Mouse (Mus musculus): ENCODE data around the gene Pabpn1. TPM values are rescaled to one million over a fixed set of nuclear protein-coding genes. Genes with fewer than 3 reads are reported as not detected.
"Not testable (repeated sequence)": the region's sequence is repeated elsewhere in the genome, so short reads cannot be mapped to it uniquely, and the experiment has no call there.

Gene Pabpn1
- polyA plus RNA-seq, 1 experiment from 2014 or later = 157 TPM

- Histone ChIP-seq H3K9me3 (replicated peaks) (no peaks in the 10 kb centered on the region), H3K4me1 (peaks cover 29% of the 10 kb centered on the region), H3K27ac (peak overlapping the region; percentile 37; the same call in 1 of the 2 replicates), H3K36me3 (no peaks in the 10 kb centered on the region), H3K27me3 (no peaks in the 10 kb centered on the region), H3K4me3 (replicated peaks) (no peak overlapping the region), H3K4me2 (no peak overlapping the region), H3K9ac (no peak overlapping the region)
- ATAC-seq (replicated peaks; ENCODE audit: low FRiP score) = no peak
- 73% methylated on average over 3 of the region's 3 CpGs for WGBS
Observed at GRCm38 (mm10) chr14:54940176-54940530, 47.9 kb downstream of the Pabpn1 start.

- Histone ChIP-seq H3K4me2 (no peak overlapping the region), H3K36me3 (no peaks in the 10 kb centered on the region), H3K27ac (no peak overlapping the region), H3K4me1 (peaks cover 30% of the 10 kb centered on the region), H3K4me3 (replicated peaks) (no peak overlapping the region), H3K9ac (no peak overlapping the region), H3K9me3 (replicated peaks) (no peaks in the 10 kb centered on the region), H3K27me3 (no peaks in the 10 kb centered on the region)
- ATAC-seq (replicated peaks; ENCODE audit: low FRiP score) = no peak
- 65% methylated on average over 13 of the region's 13 CpGs for WGBS
Observed at GRCm38 (mm10) chr14:54941024-54941978, 49.0 kb downstream of the Pabpn1 start.

- H3K4me2 ChIP-seq = no peak overlapping the region
- no peak overlapping the region for H3K9ac ChIP-seq
- H3K27me3 ChIP-seq = no peaks in the 10 kb centered on the region
- no peaks in the 10 kb centered on the region for H3K36me3 ChIP-seq
- 88% methylated on average over 8 of the region's 8 CpGs for WGBS
- no peaks in the 10 kb centered on the region for H3K9me3 ChIP-seq (replicated peaks)
- H3K4me3 ChIP-seq (replicated peaks) = no peak overlapping the region
- H3K27ac ChIP-seq = no peak overlapping the region
- ATAC-seq (replicated peaks; ENCODE audit: low FRiP score) = no peak
- H3K4me1 ChIP-seq = peaks cover 25% of the 10 kb centered on the region
Observed at GRCm38 (mm10) chr14:54942479-54942878, 50.2 kb downstream of the Pabpn1 start.

- no peak overlapping the region for H3K4me2 ChIP-seq
- H3K36me3 ChIP-seq = no peaks in the 10 kb centered on the region
- no peaks in the 10 kb centered on the region for H3K9me3 ChIP-seq (replicated peaks)
- WGBS = 93% methylated on average over 7 of the region's 7 CpGs
- no peak overlapping the region for H3K4me3 ChIP-seq (replicated peaks)
- H3K27ac ChIP-seq = no peak overlapping the region
- no peak for ATAC-seq (replicated peaks; ENCODE audit: low FRiP score)
- peaks cover 25% of the 10 kb centered on the region for H3K4me1 ChIP-seq
- no peak overlapping the region for H3K9ac ChIP-seq
- no peaks in the 10 kb centered on the region for H3K27me3 ChIP-seq
Observed at GRCm38 (mm10) chr14:54943971-54944370, 51.7 kb downstream of the Pabpn1 start.

GRCm38 (mm10) chr14:54944939-54945338 lies 52.6 kb downstream of the Pabpn1 start:
- 73% methylated on average over 2 of the region's 2 CpGs for WGBS
- no peak overlapping the region for H3K4me2 ChIP-seq
- H3K27ac ChIP-seq = no peak overlapping the region
- no peak overlapping the region for H3K9ac ChIP-seq
- peaks cover 20% of the 10 kb centered on the region for H3K4me1 ChIP-seq
- no peaks in the 10 kb centered on the region for H3K9me3 ChIP-seq (replicated peaks)
- ATAC-seq (replicated peaks; ENCODE audit: low FRiP score) = no peak
- no peak overlapping the region for H3K4me3 ChIP-seq (replicated peaks)
- no peaks in the 10 kb centered on the region for H3K27me3 ChIP-seq
- H3K36me3 ChIP-seq = no peaks in the 10 kb centered on the region

GRCm38 (mm10) chr14:54945975-54946704 lies 53.8 kb downstream of the Pabpn1 start:
- ATAC-seq (replicated peaks; ENCODE audit: low FRiP score) = 0 out of 2 replicates have a peak, but pooled peaks have one; percentile 42
- WGBS = 63% methylated on average over 19 of the region's 19 CpGs
- Histone ChIP-seq H3K9me3 (replicated peaks) (no peaks in the 10 kb centered on the region), H3K27ac (peak overlapping the region; percentile 41; the same call in 1 of the 2 replicates), H3K9ac (no peak overlapping the region), H3K4me1 (peaks cover 16% of the 10 kb centered on the region), H3K27me3 (no peaks in the 10 kb centered on the region), H3K4me3 (replicated peaks) (no peak overlapping the region), H3K4me2 (no peak overlapping the region), H3K36me3 (no peaks in the 10 kb centered on the region)

DNA sequence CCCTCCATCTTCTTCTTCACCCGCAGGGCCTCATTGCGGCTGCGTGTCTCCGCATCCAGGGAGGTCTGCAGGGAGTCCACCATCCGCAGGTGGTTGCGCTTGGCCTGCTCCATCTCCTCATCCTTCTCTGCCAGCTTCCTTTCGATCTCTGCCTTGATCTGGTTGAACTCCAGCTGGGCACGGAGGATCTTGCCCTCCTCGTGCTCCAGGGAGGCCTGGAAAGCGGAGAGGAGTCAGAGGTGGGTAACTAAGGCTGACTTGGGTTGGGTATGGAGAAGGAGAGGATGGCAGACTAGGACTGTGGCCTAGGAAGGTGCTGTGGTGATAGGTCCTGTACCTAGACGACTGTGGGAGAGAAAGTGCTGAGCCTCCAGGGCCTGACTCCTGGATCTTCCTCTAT lies 54.7 kb downstream of the Pabpn1 start:
- peaks cover 16% of the 10 kb centered on the region for H3K4me1 ChIP-seq
- not testable (repeated sequence) for H3K27ac ChIP-seq; H3K9me3 ChIP-seq (replicated peaks); H3K4me2 ChIP-seq; H3K9ac ChIP-seq; H3K27me3 ChIP-seq; H3K36me3 ChIP-seq; ATAC-seq (replicated peaks; ENCODE audit: low FRiP score); H3K4me3 ChIP-seq (replicated peaks)
- 86% methylated on average over 11 of the region's 11 CpGs for WGBS

Other genes starting within 250 kb of the Pabpn1 start
- gene 1700123O20Rik, start 206.3 kb upstream of the Pabpn1 start, polyA plus RNA-seq (2015; fragmentation: Nextera tagmentation; extraction: Ambion mirVana) = 85.9 and 88.7 TPM in 2 replicates
- 142 and 145 TPM in 2 replicates for gene Acin1, start 205.6 kb upstream of the Pabpn1 start, polyA plus RNA-seq (2015; fragmentation: Nextera tagmentation; extraction: Ambion mirVana)
- 0.09 and 0.21 TPM in 2 replicates for gene Gm29776, start 193.7 kb upstream of the Pabpn1 start, polyA plus RNA-seq (2015; fragmentation: Nextera tagmentation; extraction: Ambion mirVana)
- 0.21 TPM in 1 of 2 replicates, not detected in the other for gene Cebpe, start 180.3 kb upstream of the Pabpn1 start, polyA plus RNA-seq (2015; fragmentation: Nextera tagmentation; extraction: Ambion mirVana)
- gene Slc7a8, start 110.6 kb upstream of the Pabpn1 start, polyA plus RNA-seq (2015; fragmentation: Nextera tagmentation; extraction: Ambion mirVana) = 12.8 and 14.2 TPM in 2 replicates
- gene Rnf212b, start 78.4 kb upstream of the Pabpn1 start, polyA plus RNA-seq (2015; fragmentation: Nextera tagmentation; extraction: Ambion mirVana) = not detected in 2 replicates
- 18.0 and 18.3 TPM in 2 replicates for gene Homez, start 21.5 kb upstream of the Pabpn1 start, polyA plus RNA-seq (2015; fragmentation: Nextera tagmentation; extraction: Ambion mirVana)
- 1.9 and 2.2 TPM in 2 replicates for gene Ppp1r3e, start 14.9 kb upstream of the Pabpn1 start, polyA plus RNA-seq (2015; fragmentation: Nextera tagmentation; extraction: Ambion mirVana)
- gene Bcl2l2, start 9.1 kb upstream of the Pabpn1 start, polyA plus RNA-seq (2015; fragmentation: Nextera tagmentation; extraction: Ambion mirVana) = 4.0 and 4.7 TPM in 2 replicates
- 0.14 and 0.75 TPM in 2 replicates for gene Gm20521, start 9.1 kb upstream of the Pabpn1 start, polyA plus RNA-seq (2015; fragmentation: Nextera tagmentation; extraction: Ambion mirVana)
- 47.6 and 53.8 TPM in 2 replicates for gene Slc22a17, start 20.6 kb downstream of the Pabpn1 start, polyA plus RNA-seq (2015; fragmentation: Nextera tagmentation; extraction: Ambion mirVana)
- gene Efs, start 33.6 kb downstream of the Pabpn1 start, polyA plus RNA-seq (2015; fragmentation: Nextera tagmentation; extraction: Ambion mirVana) = 29.1 and 32.1 TPM in 2 replicates
- gene Il25, start 40.2 kb downstream of the Pabpn1 start, polyA plus RNA-seq (2015; fragmentation: Nextera tagmentation; extraction: Ambion mirVana) = not detected in 2 replicates
- gene Cmtm5, start 43.8 kb downstream of the Pabpn1 start, polyA plus RNA-seq (2015; fragmentation: Nextera tagmentation; extraction: Ambion mirVana) = 0.96 and 2.0 TPM in 2 replicates
- 1.6 TPM in 2 replicates for gene Myh6, start 74.4 kb downstream of the Pabpn1 start, polyA plus RNA-seq (2015; fragmentation: Nextera tagmentation; extraction: Ambion mirVana)
- gene Gm17428, start 84.4 kb downstream of the Pabpn1 start, polyA plus RNA-seq (2015; fragmentation: Nextera tagmentation; extraction: Ambion mirVana) = not detected in 2 replicates
- 4.4 and 6.3 TPM in 2 replicates for gene Myh7, start 102.1 kb downstream of the Pabpn1 start, polyA plus RNA-seq (2015; fragmentation: Nextera tagmentation; extraction: Ambion mirVana)
- gene Ngdn, start 123.0 kb downstream of the Pabpn1 start, polyA plus RNA-seq (2015; fragmentation: Nextera tagmentation; extraction: Ambion mirVana) = 79.5 and 85.4 TPM in 2 replicates
- gene Zfhx2, start 199.8 kb downstream of the Pabpn1 start, polyA plus RNA-seq (2015; fragmentation: Nextera tagmentation; extraction: Ambion mirVana) = 6.0 and 6.5 TPM in 2 replicates
- gene Thtpa, start 202.3 kb downstream of the Pabpn1 start, polyA plus RNA-seq (2015; fragmentation: Nextera tagmentation; extraction: Ambion mirVana) = 21.0 and 21.5 TPM in 2 replicates
- gene Ap1g2, start 214.1 kb downstream of the Pabpn1 start, polyA plus RNA-seq (2015; fragmentation: Nextera tagmentation; extraction: Ambion mirVana) = 15.9 and 18.9 TPM in 2 replicates
- gene Jph4, start 224.4 kb downstream of the Pabpn1 start, polyA plus RNA-seq (2015; fragmentation: Nextera tagmentation; extraction: Ambion mirVana) = 0.59 and 1.2 TPM in 2 replicates